Mouse (Mus musculus) left cerebral cortex, adult 8-10 months (tissue): ENCODE data around the gene Olfr297. TPM values are rescaled to one million over a fixed set of nuclear protein-coding genes. Genes with fewer than 3 reads are reported as not detected.

ENCODE experiments used
- DNase-seq, 2 experiments: peaks; one replicate each; pipeline ENCODE4 v3.0.0; 2022; ENCODE audit warnings: low spot score in 2 of 2
- total RNA-seq, 4 experiments: library from RNA; stranded (reverse); gene quantifications; 2 replicates each; pipeline ENCODE4 v1.2.4; 2022

Olfr297 gene
- total RNA-seq: not detected

GRCm38 (mm10) chr7:86519668-86520067 is at the start of gene Olfr297:
Gene Olfr297, plus strand, starts transcription at chr7:86519968.
- DNase-seq: no peak

- DNase-seq: no peak
Measured at GRCm38 (mm10) chr7:86492384-86492783, 27.4 kb upstream of the Olfr297 start, which contains the start of gene Olfr298. Gene Olfr298, minus strand, starts transcription at chr7:86492484.

Other genes with a start within 250 kb of the Olfr297 start
- gene Olfr310, start 242.8 kb upstream of the Olfr297 start, total RNA-seq: not detected
- not detected for gene Olfr309, start 206.3 kb upstream of the Olfr297 start, total RNA-seq
- not detected for gene Olfr308, start 194.3 kb upstream of the Olfr297 start, total RNA-seq
- gene Olfr307, start 182.4 kb upstream of the Olfr297 start, total RNA-seq: not detected
- gene Olfr305, start 153.0 kb upstream of the Olfr297 start, total RNA-seq: not detected
- not detected for gene Olfr304, start 133.3 kb upstream of the Olfr297 start, total RNA-seq
- gene Olfr303, start 122.2 kb upstream of the Olfr297 start, total RNA-seq: not detected
- not detected for gene Olfr301, start 116.1 kb upstream of the Olfr297 start, total RNA-seq
- not detected for gene Olfr299, start 60.0 kb upstream of the Olfr297 start, total RNA-seq
- not detected for gene Olfr298, start 27.5 kb upstream of the Olfr297 start, total RNA-seq
- gene Olfr295, start 63.9 kb downstream of the Olfr297 start, total RNA-seq: not detected
- not detected for gene Olfr294, start 96.7 kb downstream of the Olfr297 start, total RNA-seq
- gene Olfr293, start 129.1 kb downstream of the Olfr297 start, total RNA-seq: not detected
- not detected for gene Olfr292, start 168.4 kb downstream of the Olfr297 start, total RNA-seq